Mouse (Mus musculus) cerebellum, postnatal 14 days (tissue): ENCODE measurements around the gene Ttll8.
A peak's percentile ranks its signal among the peaks of the same experiment; 100 is the strongest.

Source experiments
- DNase-seq, 2 experiments: peaks; one replicate each; pipeline ENCODE4 v3.0.0; 2021; ENCODE audit warnings: mixed read lengths in 2 of 2

The Ttll8 gene

GRCm38 (mm10) chr15:88881253-88882044, 72.8 kb downstream of the Ttll8 start:
- DNase-seq: no peak

- no peak for DNase-seq
Observed at GRCm38 (mm10) chr15:88877021-88877400, 77.2 kb downstream of the Ttll8 start.

- peak; percentile 91 to 95 for DNase-seq
Observed at GRCm38 (mm10) chr15:88876155-88877020, 77.8 kb downstream of the Ttll8 start.

- DNase-seq: no peak
Observed at GRCm38 (mm10) chr15:88875625-88876081, 78.6 kb downstream of the Ttll8 start.

GRCm38 (mm10) chr15:88874477-88874876, 79.7 kb downstream of the Ttll8 start:
- no peak for DNase-seq

- DNase-seq: no peak
Observed at GRCm38 (mm10) chr15:88874061-88874460, 80.2 kb downstream of the Ttll8 start.

- DNase-seq: no peak
Observed at GRCm38 (mm10) chr15:88870418-88871185, 83.6 kb downstream of the Ttll8 start.

- DNase-seq: no peak
Observed at GRCm38 (mm10) chr15:88868024-88868742, 86.0 kb downstream of the Ttll8 start.

- peak in 1 of 2 experiments; percentile 40 for DNase-seq
Observed at GRCm38 (mm10) chr15:88867368-88868023, 86.7 kb downstream of the Ttll8 start.

- DNase-seq: no peak
Observed at GRCm38 (mm10) chr15:88866934-88867356, 87.3 kb downstream of the Ttll8 start.

- peak in 1 of 2 experiments; percentile 25 for DNase-seq
Observed at GRCm38 (mm10) chr15:88865888-88866695, 88.1 kb downstream of the Ttll8 start.

GRCm38 (mm10) chr15:88865061-88865460, 89.2 kb downstream of the Ttll8 start:
- DNase-seq: peak; percentile 28 to 33

GRCm38 (mm10) chr15:88864270-88865030, 89.8 kb downstream of the Ttll8 start:
- peak; percentile 44 to 61 for DNase-seq

GRCm38 (mm10) chr15:88863695-88864231, 90.5 kb downstream of the Ttll8 start:
- DNase-seq: peak; percentile 81 to 86

GRCm38 (mm10) chr15:88862881-88863694, 91.1 kb downstream of the Ttll8 start:
- peak; percentile 71 to 72 for DNase-seq

- peak; percentile 97 to 99 for DNase-seq
Observed at GRCm38 (mm10) chr15:88861772-88862622, 92.2 kb downstream of the Ttll8 start, which contains the start of gene Pim3. Pim3 (plus strand) TSS chr15:88862186.

GRCm38 (mm10) chr15:88860781-88861180, 93.4 kb downstream of the Ttll8 start:
- DNase-seq: peak; percentile 40 to 63
